Mouse (Mus musculus): ENCODE results near the gene Kcnj6.

Kcnj6 gene

DNA sequence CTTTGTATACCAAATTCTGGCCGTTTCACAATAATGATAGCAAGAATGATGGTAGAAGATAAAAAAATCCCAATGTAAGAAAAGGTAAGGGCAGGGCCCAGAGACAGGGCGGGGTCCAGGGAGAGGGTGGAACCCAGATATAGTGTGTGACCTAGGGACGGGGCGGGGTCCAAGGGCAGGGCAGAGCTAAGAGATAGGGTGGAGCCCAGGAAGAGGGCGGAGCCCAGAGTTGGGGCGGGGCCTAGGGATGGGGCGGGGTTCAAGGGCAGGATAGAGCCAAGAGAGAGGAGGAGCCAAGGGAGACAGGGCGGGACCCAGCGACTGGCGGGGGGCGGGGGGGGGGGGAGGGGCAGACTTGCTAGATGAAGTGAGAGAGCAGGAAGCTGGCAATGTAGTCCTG is 236.8 kb downstream of the Kcnj6 start:
- no peak for DNase-seq

DNA sequence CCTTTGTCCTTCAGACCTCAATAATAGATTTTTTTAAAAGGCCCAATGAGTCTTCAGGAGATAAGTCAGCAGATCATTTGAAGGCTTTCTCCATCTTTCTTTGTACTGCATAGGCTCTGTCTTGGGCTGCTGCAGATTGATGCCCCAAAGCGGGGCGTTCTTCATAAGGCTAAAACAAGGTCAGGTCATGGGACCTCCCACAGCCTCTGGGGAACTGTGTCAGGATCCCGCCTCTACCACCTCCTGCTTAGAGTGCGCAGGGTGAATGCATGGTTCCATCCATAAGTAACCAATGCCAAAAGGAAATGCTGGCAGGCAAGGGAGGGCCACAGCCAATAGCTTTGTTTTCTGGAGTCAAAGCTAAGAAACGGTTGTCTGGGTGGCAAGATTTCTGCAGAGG is 237.7 kb downstream of the Kcnj6 start:
- no peak for DNase-seq

DNA sequence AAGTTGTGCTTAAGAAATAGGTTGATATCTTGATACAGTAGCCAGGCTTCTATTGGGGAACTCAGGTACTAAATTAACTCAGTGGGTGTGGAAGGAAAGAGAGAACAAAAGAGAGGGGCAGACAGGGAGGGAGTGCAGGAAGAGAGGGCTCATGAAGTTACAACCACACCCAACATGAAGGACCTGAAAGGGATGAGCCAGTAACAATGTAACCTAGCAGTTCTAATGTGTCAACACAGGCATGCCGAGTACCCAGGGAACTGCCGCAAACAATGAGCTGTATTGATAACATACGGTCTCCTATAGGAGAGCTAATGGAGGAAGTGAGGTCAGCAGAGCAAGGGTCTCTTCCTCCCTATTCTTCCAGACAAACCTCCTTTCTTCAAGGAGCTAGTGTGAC is 238.9 kb downstream of the Kcnj6 start:
- no peak for DNase-seq

DNA sequence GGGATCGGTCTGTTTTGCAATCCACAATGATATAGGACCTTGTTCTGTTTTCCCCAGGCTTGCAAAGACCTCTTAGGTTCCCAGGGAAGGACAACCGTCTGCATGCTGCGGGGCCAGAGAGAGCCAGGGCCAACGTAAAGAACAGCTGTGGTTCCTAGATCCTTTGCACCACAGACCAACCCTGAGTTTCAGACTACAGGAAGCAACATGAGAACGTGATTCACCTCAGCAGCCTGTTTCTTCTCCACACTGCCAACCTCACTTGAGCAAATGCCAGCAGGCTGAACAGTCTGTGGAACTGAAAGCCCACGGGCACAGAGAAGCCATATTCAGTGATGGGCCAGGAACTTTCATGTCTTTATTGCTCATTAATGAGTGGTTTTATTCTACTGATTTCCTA is 241.1 kb downstream of the Kcnj6 start:
- no peak for DNase-seq

DNA sequence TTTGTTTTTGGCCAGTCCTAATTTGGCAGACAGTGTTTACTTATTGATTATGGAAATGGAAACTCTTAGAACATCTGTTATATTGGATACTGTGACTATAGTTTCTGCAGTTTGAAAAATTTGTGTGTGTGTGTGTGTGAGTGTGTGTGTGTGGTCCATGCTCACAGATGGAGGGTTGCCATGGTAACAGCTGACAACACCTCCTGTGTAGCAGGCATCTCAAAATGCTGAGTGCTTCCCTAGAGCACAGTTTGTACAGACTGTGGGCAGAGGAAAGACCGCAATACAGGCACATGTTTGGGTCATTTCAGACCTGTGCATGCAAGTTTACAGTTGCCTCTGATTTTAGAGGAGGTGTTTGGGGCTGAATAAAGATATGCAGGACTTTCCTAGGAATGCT is 244.0 kb downstream of the Kcnj6 start:
- peak; percentile 37 for DNase-seq

DNA sequence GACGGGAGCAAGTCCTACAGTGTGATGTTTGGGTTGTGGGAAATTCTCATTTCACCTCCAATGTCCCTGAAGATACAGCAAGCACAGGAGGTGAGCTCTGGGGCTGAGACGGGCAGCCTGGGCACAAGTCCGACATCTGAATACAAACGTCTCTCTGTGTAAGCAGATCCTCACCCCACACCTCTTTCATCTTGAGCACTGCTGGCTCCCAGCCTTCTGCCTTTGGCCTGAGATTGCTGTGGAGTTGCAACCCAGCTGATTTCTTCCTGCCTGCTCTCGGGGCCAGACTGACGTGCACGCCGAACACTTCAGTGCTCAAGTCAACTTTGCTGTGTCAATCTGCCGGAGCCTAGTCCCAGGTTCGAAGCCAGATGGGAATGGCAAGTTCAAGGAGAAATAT is 244.7 kb downstream of the Kcnj6 start:
- no peak for DNase-seq

DNA sequence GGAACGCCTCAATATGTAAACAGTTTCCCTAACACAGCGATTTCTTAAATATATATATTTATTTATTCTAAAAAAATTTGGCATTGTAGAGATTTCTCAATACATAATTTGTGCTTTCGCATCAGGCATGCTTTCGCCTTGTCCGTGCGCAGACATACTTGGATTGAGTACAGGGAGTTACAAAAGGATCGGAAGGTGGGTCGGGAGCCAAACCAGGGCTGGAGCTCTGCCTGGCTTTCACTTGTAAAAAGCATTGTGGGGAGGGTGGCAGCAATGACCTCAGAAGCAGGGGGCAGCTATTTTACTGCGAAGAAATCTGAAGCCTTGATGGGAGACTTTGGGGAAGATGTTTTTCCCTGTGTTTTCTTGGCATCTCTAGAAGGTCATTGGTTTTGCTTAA is 252.5 kb downstream of the Kcnj6 start:
- no peak for DNase-seq

DNA sequence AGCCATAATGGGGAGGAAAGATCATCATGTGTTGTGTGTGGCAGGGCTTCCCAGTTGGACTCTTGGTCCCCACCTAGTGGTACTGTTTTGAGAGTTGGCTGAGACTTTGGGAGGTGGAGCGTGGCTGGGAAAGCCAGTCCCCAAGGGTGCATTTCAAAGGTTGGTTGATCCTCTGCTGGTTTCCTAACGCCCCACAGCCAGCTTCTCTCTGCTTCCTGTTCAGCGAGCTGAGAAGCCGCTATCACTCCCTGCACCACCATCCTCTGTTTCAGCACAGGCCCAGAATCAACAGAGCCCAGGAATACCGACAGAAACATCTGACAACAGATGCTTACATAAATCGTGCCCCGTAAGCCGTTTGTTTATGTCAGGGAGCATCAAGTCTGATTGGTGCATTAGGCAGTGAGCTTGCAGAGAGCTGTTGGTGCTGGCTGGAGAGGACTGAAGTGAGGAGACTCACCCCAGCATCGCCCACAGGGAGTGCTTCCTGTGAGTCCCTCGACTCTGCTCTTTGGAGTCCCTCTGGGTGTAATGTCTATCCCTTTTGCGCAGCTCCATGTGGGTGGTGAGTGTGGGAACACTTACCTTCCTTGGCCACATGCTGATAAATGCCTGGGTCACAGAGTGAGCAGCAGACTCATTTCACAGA is 253.5 kb downstream of the Kcnj6 start:
- DNase-seq = peak; percentile 70

DNA sequence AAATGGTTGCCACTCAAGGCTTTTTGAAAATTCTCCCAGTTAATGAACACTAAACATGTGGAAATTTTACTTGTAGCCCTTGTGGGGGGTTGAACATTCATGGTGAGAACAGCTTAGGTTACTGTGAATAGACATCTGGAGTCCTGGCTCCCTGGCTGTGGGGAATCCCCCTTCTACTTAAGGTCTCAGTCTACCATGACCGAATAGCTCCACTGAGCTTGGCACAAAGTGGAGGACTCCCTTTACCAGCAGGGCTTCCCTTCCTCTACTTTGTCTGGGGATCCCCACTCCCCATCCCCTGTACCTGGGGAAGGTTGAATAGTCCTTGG is 260.2 kb downstream of the Kcnj6 start:
- no peak for DNase-seq

DNA sequence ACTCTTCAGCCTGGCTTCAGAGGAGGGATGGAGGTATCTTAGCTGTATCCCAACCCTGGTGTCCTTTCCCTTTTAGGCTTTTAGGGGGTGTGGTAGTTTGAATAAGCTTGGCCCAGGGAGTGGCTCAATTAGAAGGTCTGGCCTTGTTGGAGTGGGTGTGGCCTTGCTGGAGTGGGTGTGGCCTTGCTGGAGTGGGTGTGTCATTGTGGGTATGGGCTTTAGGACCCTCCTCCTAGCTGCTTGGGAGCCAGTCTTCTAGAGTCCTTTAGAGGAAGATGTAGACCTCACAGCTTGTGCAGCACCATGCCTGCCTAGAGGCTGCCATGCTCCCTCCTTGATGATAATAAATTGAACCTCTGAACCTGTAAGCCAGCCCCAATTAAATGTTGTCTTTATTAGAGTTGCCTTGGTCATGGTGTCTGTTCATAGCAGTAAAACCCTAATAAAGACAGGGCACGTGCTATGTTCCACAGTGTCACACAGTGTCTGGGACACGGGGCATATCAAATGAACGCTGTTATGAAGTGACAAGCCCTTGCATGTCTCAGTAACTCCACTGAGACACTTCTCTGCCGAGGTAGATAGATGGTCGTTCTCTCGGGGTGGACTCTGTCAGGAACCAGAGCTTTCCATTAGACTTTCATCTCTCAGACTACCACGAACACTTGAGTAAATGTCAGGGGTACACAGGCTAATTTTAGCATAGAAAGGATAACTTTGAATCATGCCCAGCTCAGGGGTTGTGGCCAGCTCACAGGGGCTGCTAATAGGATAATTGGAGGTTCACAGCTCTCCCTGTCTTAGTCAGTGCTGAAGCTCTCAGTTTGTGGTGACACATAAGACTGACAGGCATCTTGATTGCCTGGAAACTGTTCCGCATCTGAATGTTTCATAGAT is 260.8 kb downstream of the Kcnj6 start:
- DNase-seq = no peak

DNA sequence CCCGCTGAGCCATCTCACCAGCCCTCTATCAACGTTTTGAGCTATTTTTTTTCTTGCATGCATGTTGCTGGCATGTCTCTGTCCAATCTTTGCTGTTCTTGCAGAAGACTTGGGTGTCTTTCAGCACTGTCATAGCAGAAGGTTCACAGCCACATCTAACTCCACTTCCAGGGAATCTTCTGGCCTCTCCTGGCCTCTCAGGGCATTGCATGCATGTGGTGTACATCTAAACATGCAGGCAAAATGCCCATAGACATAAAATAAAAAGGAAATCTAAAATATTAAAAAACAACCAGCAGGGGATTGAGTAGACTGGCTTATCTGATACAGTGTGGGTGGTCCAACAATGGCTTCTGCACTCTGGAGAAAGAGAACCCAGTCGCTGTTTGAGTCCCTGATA is 262.0 kb downstream of the Kcnj6 start:
- no peak for DNase-seq

DNA sequence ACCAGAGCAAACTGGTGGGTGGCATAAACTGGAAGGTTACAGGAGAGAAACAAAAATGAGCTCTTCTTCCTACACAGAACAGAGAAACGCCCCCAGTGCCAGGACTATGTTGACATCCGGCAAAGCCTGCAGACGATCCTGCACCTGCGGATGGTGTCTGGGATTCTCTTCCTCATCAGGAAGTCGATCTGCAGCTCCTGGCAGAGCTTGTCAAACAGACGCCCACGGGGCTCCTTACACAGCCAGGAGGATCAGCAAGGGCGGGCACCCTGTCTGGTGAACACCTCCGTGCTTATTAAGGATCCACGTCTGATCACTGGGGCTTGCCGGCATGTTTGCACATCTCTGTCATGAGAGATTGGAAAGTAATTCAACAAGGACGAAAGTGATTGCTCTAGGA is 266.5 kb downstream of the Kcnj6 start:
- DNase-seq = no peak

DNA sequence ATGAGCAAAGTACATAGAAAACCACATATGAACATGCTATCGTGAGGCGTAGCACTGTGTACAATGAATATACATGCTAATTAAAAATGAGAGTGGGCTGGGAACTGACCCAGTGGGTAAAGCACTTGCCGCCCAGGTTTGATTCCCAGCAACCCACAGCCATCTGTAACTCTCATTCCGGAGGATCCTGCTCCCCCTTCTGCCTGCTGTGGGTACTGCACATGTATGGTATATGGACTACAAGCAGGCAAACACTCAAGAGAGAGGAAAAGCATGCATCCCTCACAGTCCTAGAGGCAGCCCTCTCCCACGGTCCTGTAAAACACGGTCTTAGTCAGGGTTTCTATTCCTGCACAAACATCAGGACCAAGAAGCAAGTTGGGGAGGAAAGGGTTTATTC is 268.3 kb downstream of the Kcnj6 start:
- DNase-seq = no peak

DNA sequence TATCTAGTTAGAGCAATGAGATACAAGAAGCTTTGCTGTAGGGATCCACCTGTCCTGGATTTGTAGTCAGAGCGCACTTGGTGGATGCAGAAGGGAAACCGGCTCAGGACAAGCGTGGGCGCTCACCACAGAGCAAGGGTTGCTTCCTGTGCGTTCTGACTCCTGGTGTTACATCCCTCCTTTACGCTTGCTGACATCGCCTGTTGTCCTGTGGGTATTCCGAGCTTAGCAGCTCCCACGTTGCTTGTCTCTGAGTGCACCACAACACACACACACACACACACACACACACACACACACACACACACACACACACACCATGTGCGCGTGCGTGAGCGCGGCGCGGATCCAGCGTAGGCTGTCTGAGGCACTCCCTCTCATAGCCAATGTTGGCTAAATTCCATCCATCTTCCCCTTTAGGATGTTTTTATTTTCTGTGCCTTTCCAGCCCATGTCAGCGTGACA is 272.7 kb downstream of the Kcnj6 start:
- DNase-seq = peak; percentile 64

DNA sequence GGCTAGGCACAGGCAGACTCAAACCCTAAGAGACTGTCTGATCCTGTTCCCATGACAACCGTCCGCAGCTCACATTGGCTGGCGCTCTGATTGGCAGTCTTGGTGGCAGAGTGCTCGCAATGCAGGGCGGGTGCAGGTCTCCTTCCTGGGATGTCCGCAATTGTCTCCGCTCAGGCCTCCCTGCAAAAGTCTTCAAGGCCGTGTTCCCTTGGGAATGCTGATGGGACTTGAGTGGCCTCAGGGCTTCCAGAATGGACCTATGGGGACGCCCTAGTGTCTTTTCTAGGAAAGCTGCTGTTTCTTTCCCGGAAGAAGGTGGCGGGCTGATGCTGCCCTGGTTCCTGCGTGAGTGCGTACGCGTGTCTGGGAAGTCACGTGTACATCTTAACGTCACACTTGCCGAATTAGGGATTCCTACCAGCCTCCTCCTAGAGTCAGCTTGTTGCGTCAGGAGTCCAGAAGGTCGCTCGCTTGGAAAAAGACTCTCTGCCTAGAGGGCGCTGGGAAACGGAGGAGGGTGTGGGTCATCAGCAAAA is 273.4 kb downstream of the Kcnj6 start:
- DNase-seq = peak; percentile 95

DNA sequence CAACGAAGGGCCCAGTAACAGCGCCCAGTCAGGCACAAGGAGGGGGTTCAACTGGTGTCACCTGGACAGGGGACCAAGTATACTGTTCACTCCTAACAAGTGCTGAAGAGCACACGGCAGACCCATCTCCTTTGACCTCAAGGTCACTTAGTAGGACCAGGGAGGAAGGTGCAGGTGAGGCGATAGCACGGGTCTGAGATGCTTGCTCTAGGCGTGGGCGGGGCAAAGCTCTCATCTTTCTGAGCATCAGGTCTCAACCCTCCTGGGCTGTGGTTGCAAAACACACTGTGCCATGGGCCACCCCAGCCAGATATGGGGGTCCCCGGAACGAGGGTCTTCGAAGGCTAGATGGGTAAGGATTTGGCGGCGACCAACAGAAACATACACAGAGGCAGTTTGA is 274.6 kb downstream of the Kcnj6 start:
- no peak for DNase-seq

DNA sequence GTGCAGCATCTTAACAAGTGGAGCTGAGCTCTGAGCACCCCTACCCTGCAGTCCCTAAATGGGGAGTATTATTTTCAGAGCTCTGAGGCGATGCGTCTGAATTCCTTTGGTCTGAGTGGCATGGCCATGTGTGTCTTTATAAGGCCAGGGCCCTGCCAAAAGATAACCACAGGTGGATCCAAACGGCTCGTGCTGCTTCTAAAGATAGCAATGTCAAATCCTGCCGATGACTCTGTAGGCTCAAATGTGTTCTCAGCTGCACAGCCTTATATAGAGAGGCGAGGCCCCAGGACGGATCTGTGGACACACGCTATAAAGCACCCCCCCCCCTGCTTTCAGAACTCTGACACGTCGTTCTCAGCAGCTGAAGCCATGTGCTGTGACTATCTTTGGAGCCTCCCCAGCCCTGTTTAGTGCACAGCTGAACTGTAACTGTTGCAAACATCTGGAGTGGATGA is 275.9 kb downstream of the Kcnj6 start:
- DNase-seq = no peak

DNA sequence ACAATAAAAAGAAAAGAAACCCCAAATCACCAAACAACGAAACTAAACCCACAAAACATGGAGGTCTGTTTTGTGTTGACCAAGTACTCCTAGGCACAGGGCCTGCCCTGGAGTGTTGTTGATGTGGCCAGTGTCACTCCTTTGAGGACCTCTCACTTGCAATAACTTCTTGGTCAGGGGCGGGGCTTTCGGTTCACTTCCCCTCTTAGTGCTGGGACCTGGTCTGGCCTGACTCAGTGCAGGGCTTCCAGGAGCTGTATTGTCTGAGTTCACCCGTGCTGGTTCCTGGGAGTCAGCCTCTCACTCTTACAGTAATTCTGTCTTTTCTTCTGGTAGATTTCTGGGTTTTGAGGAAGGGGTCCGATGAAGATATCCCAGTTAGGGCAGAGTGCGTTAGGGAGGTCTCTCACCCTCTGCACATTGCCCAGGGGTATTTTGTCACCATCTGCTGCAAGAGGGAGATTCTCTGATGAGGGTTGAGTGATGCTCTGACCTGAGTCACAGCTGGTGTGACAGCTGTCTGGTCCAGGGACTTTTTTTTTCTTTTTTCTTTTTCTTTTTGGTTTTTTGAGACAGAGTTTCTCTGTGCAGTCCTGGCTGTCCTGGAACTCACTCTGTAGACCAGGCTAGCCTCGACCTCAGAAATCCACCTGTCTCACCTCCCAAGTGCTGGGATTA is 276.9 kb downstream of the Kcnj6 start:
- DNase-seq = no peak

DNA sequence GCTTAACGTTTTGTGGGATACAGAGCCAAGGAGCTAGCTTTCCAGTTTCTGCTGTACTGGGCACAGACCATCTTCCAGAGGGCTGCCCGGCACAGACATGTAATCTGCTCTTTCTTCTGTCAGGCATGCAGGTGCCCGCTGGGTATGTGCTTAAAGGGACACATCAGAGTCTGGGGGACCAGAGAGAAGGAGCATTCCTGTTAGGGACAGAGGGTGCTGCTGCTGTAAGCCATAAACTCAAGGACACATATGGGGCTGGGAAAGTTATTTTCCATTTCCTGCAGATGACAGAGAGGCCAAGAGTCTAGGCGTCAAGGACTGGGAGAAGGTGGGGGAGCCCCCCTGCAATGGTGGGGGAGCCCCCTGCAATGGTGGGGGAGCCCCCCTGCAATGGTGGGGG is 278.0 kb downstream of the Kcnj6 start:
- no peak for DNase-seq

DNA sequence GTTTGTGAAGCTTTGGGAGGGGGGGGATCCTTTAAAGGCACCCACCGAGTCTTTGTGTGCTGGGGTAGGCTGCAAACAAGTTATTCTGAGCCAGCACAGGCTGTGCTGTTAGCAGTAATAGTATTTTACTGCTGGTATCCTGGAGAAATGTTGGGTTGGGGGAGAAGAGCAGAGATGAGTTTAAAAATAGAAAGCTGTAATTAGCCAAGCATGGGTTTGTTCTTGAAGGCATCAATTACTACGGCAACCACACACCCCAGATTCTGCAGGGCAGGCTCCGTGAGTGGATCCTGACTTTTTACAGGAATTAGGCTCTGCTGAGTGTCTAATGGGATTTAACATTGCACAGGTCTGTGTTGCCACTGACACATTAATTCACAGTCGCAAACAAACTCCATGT is 278.6 kb downstream of the Kcnj6 start:
- DNase-seq = no peak

DNA sequence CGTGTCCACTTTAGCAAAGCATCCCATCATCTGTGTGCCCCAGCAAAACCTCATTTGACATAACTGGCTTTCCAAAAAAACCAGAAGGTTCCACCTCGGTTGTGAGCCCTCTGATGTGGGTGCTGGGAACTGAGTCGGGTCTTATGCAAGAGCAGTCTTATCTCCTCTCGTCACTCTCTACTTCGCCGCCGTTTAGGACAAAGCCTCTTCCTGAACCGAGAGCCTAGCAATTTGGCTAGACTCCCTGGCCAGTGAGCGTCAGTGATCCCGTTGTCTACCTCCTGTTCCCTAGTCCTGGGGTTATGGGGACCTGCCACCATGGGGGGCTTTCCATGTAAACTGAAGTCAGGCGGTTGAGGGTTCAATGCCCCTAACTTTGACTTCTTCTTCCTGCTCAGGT is 280.4 kb downstream of the Kcnj6 start:
- no peak for DNase-seq

DNA sequence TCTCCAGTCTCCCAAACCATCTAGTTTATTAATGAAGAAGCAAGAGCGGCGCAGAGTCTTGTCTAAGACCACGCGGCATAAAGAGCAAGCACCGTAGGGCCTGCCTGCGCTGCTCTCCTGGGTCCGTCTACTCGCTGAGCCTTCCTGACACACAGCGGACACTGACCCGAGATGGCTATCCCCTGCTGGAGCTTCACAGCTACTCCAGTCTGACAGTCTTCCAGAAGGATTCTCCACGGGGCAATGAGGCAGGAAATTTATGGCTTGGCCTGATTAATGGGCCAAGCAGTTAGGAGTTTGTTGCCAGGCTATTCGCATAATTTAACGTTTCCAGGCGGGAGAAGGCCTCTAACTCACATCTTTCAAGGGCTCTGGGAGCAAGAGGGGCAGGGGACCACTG is 283.0 kb downstream of the Kcnj6 start:
- peak; percentile 27 for DNase-seq

DNA sequence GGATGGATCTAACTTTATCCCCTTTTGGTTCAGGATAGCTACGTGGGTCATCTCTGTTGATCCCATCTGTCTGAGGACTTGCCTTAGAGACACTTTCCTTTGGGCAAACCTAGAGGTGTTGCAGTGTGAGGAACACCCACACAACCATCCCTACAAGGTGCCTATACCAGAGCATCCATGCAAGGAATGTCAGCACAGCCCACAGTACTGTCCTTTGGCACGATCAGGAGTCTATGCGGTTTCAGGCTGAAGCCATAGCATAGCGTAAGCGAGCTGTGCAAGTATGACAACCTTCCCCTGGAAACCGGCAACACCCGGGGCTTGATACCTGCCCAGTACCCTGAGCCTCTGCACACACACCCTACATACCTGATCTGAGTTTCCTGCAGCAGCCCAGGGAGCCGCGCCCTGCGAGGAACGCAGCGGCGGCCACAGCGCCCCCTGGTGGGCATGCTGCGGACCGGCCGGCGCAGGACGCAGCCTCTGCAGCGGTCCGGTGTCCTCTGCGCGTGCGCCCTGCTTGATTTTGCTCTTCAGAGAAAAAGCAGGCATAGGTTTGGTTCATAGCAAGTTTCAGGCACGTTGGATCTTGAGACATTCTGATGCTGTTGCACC is 283.9 kb downstream of the Kcnj6 start:
- peak; percentile 82 for DNase-seq
